Mouse (Mus musculus) regulatory T cell (primary cell): Measurements from ENCODE around the gene Mb.

Source experiments
- in situ Hi-C: fragments of 300-600 bp; cut with MboI, MseI; formaldehyde crosslinking; loops from one replicate; pipeline ENCODE4 v1.15.1; 2025; ENCODE audit warnings: high pct_unique_total_duplicates

The Mb gene

DNA sequence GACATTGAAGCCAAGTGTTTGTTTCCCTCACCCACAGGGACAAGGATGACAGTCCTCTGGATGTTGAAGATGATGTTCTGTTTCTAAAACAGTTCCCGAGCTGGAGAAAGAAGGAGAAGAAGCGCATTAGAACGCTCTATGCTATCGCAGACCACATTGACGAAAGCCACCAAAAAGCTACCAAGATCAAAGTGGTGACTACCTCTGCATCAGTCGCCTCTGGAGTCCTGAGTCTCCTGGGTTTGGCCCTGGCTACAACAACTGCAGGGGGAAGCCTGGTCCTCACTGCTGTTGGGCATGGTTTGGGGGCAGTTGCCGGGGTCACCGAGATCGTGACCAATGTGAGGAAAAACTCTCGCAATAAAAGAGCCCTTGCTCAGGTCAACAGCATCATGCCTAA, at the start of gene Mb:
TSS of gene Mb (minus strand) at position 101 of the 400 bp plus-strand sequence.
- in situ Hi-C loops, result no loop called here

DNA sequence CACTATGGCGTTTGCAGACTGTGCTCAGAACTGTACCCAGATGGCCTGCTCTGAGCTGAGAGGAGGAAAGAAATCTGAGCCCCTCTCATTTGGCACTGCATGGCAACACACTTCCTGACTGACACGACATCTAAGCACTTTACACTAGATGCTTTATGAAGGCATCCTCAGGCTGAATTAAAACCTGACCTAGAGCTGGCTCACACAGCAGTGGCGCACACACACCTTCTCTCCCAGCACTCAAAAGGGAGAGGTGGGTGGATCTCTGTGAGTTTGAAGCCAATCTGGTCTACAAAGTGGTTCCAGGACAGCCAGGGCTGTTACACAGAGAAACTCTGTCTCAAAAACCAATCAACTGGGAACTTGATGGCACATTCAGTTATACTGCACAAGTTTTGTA, 49.3 kb upstream of the Mb start:
- in situ Hi-C loops, result no loop called here

- in situ Hi-C loops, result no loop called here
These were observed 46.9 kb upstream of the Mb start for GRCm38 (mm10) chr15:77097358-77097757.

- in situ Hi-C loops, result no loop called here
These were observed 44.7 kb upstream of the Mb start for GRCm38 (mm10) chr15:77095216-77095615.

GRCm38 (mm10) chr15:77094431-77094830, 44.0 kb upstream of the Mb start:
- in situ Hi-C loops, result no loop called here

GRCm38 (mm10) chr15:77091394-77091793, 40.9 kb upstream of the Mb start:
- in situ Hi-C loops, result no loop called here

GRCm38 (mm10) chr15:77090531-77090930, 40.1 kb upstream of the Mb start:
- in situ Hi-C loops, result no loop called here

- in situ Hi-C loops, result no loop called here
These were observed 38.8 kb upstream of the Mb start for GRCm38 (mm10) chr15:77089249-77089648.

DNA sequence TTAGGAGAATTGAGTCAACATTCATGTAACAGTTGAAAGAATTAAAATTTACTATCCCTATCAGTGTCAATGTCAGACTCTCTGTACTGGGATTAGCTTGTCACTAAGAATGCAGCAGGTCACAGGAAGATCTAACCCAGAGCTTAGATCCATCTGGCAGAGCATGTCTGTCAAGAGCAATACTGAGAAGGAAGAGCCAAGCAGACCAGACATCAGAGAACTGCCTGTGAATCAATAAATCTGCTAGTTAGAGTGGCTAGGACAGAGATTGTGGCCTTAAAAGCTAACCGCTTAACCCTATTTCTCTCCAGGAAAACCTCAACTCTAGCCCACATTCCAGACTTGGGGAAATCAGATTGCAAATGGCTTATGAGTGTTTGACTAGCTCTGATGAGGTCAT, 36.0 kb upstream of the Mb start:
- in situ Hi-C loops, result no loop called here

DNA sequence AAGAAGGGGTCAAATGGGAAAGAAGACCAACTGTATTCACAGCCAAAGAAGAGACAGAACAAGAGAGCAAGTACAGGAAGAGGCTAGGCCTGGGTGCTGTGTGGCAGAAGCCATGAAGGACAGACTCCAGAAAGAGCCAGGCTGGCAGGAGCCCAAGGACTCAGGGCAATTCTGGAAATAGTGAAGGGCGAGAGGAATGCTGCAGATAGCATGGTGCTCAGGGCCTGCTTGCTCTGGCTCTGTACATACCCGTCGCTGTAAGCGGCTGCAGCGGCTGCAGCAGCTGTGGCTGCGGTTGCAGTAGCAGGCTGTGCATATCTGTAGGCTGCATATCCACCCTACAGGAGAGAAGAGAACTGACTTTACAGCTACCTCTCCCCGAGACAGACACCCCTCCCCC, 35.3 kb upstream of the Mb start:
- in situ Hi-C loops, result no loop called here

GRCm38 (mm10) chr15:77081454-77081853, 31.0 kb upstream of the Mb start:
- in situ Hi-C loops, result no loop called here

DNA sequence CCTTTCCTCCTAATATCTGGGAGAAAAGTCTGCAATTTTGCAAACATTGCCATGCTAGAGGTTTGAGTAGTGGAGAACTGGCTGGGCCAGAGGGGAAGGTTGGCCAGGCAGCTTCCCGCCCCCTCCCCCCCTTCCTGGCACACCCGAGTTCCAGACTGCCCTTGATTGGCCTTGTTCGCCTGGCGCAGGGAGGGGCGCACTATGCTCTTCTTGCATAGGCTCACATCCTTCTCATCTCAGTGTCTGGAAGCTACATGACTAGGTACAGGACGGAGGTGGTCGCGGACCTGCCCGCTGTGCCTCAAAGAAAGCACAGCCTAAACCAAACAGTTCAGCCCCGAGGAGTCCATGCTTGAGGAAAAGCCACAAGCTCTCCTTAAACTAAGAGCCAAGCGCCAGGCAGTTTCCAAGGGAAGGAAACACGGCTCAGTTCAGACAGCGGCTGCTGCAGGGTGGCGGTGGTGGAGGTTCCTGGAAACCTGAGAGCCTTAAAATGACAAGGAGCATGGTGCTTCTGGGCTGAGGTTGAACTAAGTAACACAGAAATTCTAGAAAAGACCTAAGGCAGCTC, 30.3 kb upstream of the Mb start:
- in situ Hi-C loops, result no loop called here

DNA sequence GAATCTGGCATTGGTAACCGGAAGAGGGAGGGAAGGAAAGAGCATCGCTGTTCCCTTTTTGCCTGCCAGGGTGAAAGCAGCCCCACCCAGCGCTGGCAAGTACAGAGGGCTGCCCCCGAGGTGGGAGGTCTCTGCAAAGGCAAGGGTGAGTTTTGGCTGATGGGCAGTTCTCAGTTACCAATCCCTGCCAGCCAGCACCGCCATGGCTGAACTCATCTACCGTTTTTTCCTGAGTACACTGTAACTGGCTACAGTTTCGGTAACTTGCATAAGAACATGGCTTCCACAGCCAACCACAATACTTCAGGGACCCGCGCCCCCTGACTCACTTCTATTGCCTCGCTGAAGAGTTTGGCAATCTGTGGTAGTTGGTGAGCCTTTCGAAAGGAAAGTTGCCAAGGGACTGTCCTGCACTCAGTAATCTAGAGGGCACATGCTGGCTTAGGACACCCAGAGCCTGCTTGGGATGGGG, 29.5 kb upstream of the Mb start:
- in situ Hi-C loops, result no loop called here

DNA sequence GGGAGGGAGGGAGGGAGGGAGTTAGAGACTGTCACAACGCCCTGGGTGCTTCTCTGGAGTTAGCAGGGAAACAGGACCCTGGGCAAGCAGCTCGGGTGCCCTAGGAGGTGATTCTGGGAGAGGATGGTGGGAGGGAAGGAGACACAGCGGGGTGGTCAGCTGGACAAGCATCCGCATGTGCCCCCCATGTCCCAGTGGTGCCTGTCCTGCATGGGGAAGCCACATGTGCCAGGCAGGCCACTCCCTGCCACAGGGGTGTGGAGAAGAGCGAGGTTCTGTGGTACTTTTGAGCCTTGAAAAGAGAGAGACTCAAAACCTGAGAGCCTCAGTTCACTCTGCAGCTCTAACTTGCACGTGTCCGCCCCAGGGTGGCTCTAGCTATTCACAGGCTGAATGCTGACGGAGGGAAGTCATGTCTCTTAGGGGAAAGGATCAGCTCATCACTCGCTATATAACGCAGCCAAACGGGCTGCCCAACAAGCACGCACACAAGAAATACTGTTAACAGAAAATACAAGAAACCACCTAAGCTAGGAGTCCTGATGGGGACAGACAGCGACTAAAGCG, 28.9 kb upstream of the Mb start:
- in situ Hi-C loops, result no loop called here

GRCm38 (mm10) chr15:77078786-77079185, 28.3 kb upstream of the Mb start:
- in situ Hi-C loops, result no loop called here

DNA sequence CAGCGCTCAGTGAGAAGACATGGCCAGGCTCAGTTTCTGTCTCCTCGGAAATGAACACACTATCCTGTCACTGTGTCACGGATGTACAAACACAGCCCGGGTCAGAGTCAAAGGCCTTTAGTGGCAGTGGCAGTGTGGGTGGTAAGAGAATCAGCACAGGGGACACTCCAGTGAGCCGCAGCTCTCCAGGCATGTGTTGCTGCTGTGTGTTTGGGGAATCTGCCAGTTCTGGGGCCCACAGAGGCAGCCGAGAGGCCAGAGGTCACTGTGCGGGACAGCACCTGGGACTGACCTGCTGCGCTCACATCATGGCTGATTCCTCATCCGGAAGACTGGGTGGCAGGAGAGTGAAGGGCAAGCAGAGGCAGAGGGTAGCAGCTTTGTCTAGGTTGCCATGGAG, 27.4 kb upstream of the Mb start:
- in situ Hi-C loops, result no loop called here

DNA sequence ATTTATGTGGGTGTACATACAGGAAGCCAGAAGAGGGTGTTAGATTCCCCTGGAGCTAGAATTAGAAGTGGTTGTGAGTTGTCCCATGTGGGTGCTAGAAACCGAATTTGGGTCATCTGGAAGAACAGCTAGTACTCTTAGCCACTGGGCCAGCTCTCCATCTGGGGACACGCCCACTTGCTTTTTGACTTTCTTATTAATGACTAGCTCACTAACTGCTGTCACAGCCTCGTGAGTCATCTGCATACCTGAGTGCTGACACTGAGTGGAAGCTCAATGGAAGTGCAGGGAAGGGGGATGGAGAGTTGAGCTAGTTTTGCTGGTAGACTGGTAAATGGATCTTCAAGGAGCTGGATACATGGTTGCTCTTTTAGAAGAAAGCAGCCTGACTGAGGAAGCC, 26.1 kb upstream of the Mb start:
- in situ Hi-C loops, result no loop called here

DNA sequence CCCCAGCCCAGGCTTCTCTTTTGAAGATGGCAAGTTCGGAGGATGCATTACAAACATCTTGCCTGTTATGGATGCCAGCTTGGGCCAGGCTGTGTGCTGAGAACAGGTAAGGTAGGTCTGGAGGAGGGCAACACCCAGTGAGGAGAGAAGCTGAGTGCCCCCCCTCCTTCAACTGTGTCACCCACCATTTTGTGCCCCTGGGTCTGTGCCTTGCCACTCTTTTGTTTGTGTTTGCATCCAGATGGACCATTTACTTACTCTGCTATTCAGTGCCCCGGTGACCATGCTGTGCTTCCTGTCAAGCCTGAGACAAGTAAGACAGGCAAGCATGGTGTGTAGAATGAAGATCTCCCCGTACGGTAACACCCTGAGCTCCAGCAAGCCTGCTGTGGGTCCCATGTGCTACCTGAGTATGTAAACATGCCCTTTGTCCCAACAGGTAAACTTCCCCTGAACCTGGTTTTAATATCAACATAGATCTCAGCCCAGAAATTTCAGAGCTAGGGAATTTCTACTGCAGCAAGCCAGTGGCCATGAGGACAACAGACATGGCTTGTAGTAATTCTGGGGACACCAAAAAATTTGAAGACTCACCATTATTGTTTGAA, 22.2 kb upstream of the Mb start:
- in situ Hi-C loops, result no loop called here

DNA sequence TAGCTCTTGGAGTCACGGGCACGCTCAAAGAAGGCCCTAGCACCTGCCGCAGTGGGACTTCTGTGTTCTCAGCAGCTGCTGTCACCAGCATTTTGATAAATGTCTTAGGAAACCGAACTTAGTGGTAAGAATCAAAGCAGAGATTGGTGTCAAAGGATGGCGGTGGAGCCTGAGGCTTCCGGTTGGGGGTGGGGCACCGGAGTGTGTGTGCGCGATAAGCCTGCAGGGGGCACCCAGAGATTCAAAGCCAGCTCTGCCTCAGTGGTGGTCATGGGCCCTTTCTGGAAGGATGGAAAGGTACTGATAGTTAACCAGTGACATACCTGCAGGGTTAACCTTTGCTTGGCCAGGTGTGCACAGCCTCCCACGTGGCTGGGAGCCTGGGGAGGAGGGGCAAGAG, 21.0 kb upstream of the Mb start:
- in situ Hi-C loops, result no loop called here

DNA sequence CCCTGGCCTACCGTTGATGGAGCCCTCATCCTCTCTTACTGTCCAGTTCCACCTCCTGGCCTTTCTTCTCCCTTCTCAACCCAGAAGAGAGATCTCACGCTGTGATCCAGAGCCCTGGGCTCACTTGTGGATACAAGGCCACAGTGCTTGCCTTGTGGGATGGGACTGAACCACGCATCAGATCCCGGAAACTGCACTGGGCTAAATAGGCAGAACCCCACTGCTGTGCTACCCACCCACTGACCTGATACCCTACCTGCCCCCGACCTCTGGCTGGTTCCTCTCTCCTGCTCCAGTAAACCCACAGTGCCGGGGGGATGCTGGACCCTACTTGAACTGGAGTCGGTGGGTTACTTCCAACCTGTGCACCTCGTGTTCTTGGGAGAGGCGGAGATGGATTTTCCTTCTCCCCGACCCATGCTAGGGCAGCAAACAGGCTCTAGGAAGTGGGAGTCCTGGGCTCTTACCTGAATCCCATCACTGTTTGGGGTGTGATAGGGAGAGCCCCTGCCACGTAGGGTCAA, 20.3 kb upstream of the Mb start:
- in situ Hi-C loops, result no loop called here

GRCm38 (mm10) chr15:77069019-77069418, 18.5 kb upstream of the Mb start:
- in situ Hi-C loops, result no loop called here

GRCm38 (mm10) chr15:77068439-77068861, 18.0 kb upstream of the Mb start:
- in situ Hi-C loops, result no loop called here

DNA sequence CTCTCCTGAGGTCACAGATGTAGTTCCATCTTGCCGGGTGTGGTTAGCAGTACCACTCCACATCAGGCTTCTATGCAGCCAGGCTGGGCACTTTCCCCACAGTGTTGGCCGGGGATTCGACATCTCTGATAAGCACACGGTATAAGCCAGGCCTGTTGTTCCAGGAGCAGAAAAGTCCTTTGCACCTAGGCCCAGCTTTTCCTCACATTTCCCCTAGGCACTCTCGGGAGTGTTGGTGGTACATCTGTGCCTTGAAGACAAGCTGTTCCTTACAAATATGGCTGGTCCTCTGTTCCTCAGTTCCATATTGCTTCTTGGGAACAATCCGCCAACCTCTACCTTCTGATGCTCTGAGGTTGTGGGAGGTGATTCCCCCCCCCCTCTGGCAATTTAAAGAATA, 15.8 kb upstream of the Mb start:
- in situ Hi-C loops, result no loop called here
